Mouse (Mus musculus) Patski (cell line): ENCODE measurements at regions not wholly inside any gene's neighbourhood (a gene's known extent, or its start where the extent isn't known, plus 50 kb on each side); places are given as distances from the start of the nearest gene placed in this dataset.
A peak's percentile ranks its signal among the peaks of the same experiment; 100 is the strongest.

Source experiments
- ATAC-seq: fragments of 100-300 bp; one replicate; pipeline ENCODE4 v1.8.0; 2021
- CTCF ChIA-PET: fragments of 350-600 bp; sonication (Branson Sonifier 250); formaldehyde crosslinking; loops from one replicate; lab custom pipeline; 2022; ENCODE audit warnings: inconsistent platforms; lab: Charles Lee
- POLR2A ChIA-PET: fragments of 350-600 bp; sonication (Branson Sonifier 250); formaldehyde crosslinking; loops from one replicate; lab custom pipeline; 2022; ENCODE audit warnings: antibody characterized with exemption, inconsistent platforms; lab: Charles Lee
- DNase-seq: peaks from one replicate; pipeline ENCODE4 v3.0.0-alpha.2; 2011; ENCODE audit warnings: low read depth, low spot score
- H3K27me3 ChIP-seq: fragments of 371-371 bp; one replicate; pipeline ENCODE4 v1.5.1; 2021
- CTCF ChIP-seq: fragments of 100-300 bp; IDR thresholded peaks from one replicate; pipeline ENCODE4 v1.5.1; 2021
- in situ Hi-C: fragments of 300-500 bp; cut with MboI; formaldehyde crosslinking; loops from 3 replicates; pipeline ENCODE4 v1.11.1; 2018; ENCODE audit warnings: low pct_unique_long_range_greater_than_20kb, mixed read lengths

DNA sequence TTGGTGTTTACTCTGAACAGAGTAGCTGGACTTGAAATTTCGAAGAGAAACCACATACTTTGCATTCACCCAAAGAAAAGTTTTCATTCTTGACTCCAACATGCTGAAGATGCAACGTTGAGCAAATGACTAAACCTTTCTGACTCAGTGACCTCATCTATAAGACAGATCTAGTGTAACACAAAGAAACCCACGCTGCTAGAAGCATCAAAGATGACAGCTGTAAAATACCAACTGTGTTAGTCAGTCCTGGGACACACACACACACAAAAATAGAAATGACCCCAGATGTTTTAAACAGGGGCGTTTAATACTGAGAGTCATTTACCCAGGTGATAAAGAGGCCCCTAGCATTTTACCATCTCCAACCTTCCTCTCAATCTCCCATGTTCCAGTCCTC, 307.7 kb downstream of the Dhx15 start:
- no peak for TF ChIP-seq CTCF
- in situ Hi-C loops = no loop called here
- H3K27me3 ChIP-seq = no peaks in the 10 kb centered on the region
- POLR2A ChIA-PET = no interaction called here
- ATAC-seq = no peak
- DNase-seq = no peak
- CTCF ChIA-PET = no interaction called here

DNA sequence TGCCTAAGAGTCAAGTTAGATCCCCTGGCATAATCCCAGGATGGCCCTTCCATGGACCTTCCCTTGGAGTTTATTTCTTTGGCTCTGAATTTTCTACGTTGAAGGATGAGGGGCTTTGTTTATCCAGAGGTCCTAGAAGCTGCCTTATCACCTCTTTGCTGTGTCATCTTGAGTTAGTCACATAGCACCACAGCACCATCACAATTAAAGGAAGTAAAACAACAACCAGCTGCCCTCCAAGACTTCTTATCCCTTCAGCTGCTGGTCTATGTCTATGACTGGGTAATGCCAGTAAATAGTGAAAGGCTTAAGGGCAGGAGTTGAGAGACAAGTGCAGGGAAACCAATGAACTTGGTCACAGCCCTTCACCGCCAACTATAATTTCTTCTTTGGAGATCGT, 308.1 kb downstream of the Dhx15 start:
- POLR2A ChIA-PET = no interaction called here
- no peak for ATAC-seq
- no peak for DNase-seq
- TF ChIP-seq CTCF = no peak
- H3K27me3 ChIP-seq = no peaks in the 10 kb centered on the region
- CTCF ChIA-PET = interaction anchor here (1.7 kb wide), 1 partner anchor 12 kb away, joined by 4 read pairs; no protein-coding TSS in a partner anchor
- in situ Hi-C loops = no loop called here

DNA sequence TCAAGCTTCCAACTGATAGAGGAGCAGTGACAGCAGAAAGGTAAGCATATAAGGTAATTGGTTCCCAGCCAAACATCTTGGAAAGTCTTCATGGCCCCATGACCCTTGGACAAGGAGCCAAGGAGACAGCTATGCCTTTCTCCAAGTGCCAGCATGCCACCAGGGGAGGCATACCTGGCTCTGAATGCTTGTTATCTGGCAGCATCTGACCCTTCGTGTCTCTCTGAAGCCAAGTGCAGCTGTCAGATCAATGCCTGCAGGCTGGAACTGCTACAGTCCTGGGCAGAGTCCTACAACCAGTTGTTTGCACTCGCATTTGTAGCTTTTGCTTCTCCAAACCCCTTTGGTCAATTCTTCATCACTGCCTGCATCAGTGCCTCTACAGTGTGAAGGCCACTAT, 309.3 kb upstream of the Ppargc1a start:
- ATAC-seq (no peak), DNase-seq (no peak)
- TF ChIP-seq CTCF = no peak
- ChIA-PET POLR2A (no interaction called here), CTCF (no interaction called here)
- H3K27me3 ChIP-seq = no peaks in the 10 kb centered on the region
- in situ Hi-C loops = no loop called here

DNA sequence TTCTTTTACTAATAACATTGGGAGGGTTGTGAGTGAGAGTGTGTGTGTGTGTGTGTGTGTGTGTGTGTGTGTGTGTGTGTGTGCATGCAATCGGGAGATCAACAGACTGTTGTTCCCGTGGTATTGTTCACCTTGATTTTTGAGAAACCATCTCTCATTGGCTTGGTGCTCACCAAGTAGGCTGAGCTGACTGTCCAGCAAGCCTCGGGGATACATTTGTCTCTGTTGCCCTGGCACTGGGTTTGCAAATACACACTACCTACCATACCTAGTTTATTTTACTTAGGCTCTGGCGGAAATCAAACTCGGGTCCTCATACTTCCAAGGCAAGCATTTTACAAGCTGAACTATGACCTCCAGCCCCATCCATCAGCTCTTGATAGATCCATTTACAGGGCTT, 306.0 kb upstream of the Ppargc1a start:
- H3K27me3 ChIP-seq = no peaks in the 10 kb centered on the region
- no peak for ATAC-seq
- DNase-seq = no peak
- no peak for TF ChIP-seq CTCF
- ChIA-PET CTCF (no interaction called here), POLR2A (interaction anchor here (0.7 kb wide), 1 partner anchor 1357 kb away, joined by 3 read pairs; no protein-coding TSS in a partner anchor)
- in situ Hi-C loops = no loop called here

DNA sequence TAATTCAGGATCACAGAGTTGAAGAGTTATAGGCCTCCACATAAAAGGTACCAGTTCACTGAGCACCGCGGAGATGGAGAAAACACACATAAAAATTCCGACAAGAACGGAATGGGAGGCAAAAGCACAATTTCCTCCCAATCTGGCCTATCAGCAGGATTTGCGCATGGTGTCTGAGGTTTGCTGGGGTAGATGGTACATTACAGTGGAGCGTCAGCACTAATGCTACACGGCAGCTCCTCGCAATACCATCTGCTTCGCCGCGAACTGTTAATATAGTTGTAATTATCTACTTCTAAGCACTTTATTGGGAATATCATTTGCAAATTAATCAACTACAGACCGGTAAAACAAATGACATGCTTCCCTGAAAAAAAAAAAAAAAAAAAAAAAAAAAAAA, 304.2 kb upstream of the Ppargc1a start:
- ChIA-PET CTCF (interaction anchor here (1.3 to 1.4 kb wide), 2 partner anchors 18 to 35 kb away, joined by 3 to 4 read pairs; no protein-coding TSS in a partner anchor), POLR2A (no interaction called here)
- ATAC-seq = no peak
- no peak for TF ChIP-seq CTCF
- DNase-seq = no peak
- in situ Hi-C loops = no loop called here
- no peaks in the 10 kb centered on the region for H3K27me3 ChIP-seq

DNA sequence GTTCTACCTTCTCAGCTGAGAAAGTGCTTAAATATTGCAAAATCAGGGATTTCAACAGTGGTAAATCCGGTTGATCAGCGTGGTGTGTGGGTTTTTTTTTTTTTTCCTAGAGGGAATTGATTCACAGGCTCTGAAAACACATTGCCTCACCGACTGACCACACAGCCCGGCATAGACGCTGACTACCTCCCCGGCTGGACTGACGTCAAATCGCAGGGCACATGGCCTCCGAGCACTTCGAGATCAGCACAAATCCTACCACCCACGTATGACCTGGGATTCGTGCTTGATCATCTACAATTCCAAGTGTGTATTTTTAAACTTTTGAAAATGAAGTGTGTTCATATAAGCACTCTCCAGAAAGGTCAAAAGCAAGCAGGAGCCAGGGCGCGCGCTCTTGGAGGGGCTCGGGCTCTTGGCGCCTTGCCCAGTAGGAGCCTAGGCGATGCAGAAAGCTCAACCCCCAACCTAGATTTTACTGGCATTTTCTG, 300.7 kb upstream of the Ppargc1a start:
- no peak for TF ChIP-seq CTCF
- peaks cover 3% of the 10 kb centered on the region for H3K27me3 ChIP-seq
- in situ Hi-C loops = no loop called here
- ChIA-PET CTCF (interaction anchor here (1.2 kb wide), 1 partner anchor 13 kb away, joined by 3 read pairs; no protein-coding TSS in a partner anchor), POLR2A (no interaction called here)
- ATAC-seq = no peak
- no peak for DNase-seq

DNA sequence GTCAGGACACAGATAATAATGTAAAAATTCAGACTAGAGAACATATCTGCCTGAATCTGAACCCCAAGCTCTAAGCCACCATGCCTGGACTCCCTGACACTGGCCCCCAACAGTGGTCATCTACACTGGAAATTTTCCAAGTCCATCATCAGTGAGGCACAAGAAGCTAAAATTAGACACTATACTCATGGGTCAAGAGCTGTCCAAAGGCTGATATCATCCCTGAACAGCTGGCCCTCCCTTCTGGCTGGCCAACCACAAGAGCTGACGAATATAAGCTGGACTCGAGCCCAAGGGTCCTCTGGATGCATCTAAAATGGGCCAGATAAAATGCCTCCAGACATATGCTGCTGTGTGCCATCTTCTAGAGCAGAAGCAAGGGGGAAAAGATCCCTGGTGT, 298.5 kb upstream of the Ppargc1a start:
- ATAC-seq (no peak), DNase-seq (peak; percentile 4)
- peaks cover 3% of the 10 kb centered on the region for H3K27me3 ChIP-seq
- in situ Hi-C loops = no loop called here
- ChIA-PET POLR2A (interaction anchor here (0.8 kb wide), 1 partner anchor 84 kb away, joined by 3 read pairs; no protein-coding TSS in a partner anchor), CTCF (interaction anchor here (0.9 to 1.1 kb wide), 2 partner anchors 13 to 250 kb away, joined by 3 read pairs; no protein-coding TSS in a partner anchor)
- TF ChIP-seq CTCF = no peak

DNA sequence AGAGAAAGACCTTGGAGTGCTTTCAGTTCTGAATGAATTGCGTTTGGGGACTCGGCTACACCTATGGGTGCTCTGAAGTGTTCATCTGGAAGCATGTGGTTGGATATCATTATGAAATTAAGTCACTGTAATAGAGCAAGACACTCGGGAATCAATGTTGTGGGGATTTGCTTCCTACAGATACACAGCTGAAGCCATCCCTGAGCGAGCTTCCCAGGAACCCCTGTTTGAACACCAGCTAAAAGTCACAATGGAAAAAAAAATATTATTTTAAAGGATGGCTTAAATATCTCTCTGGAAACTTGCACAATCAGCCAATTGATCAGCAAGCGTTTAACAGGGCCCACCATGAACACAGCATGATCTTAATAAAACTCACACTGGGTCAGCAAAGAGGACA, 293.0 kb upstream of the Ppargc1a start:
- in situ Hi-C loops = no loop called here
- TF ChIP-seq CTCF = no peak
- CTCF ChIA-PET = no interaction called here
- POLR2A ChIA-PET = interaction anchor here (1.1 kb wide), 1 partner anchor 146 kb away, joined by 5 read pairs; no protein-coding TSS in a partner anchor
- H3K27me3 ChIP-seq = peaks cover 3% of the 10 kb centered on the region
- ATAC-seq (no peak), DNase-seq (no peak)

DNA sequence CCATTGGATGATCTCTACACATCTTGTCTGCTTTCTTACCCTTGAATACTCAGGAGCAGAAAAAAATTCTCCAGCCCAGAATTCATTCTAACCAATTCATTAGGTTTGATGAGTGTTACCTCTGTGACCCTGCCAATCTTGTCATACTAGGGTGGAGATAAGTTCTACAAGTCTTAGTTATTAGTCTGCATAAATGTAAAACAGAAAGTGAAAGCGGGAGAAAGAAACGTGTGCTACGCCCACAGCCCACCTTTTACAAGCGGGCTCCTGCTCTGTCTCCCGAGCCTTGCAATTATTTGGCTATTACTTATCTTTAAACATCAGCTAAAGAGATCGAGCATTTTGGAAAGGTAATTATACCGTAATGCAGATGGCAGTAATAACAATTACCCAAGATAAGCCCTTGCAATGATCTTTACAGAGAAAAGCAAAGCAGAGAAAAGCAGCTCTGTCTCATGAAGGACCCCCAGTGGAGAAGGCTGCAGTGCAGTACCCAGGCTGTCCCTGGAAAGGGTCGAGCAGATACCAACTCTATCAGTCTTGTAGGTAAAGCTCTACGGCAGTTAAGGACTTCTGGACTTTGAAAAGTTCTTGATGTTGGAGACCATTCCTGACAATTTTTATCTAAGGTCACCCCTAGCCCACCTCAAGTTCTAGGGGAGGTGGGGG, 286.1 kb upstream of the Ppargc1a start:
- ATAC-seq (no peak), DNase-seq (no peak)
- no peaks in the 10 kb centered on the region for H3K27me3 ChIP-seq
- TF ChIP-seq CTCF = no peak
- CTCF ChIA-PET = no interaction called here
- in situ Hi-C loops = no loop called here
- POLR2A ChIA-PET = no interaction called here

DNA sequence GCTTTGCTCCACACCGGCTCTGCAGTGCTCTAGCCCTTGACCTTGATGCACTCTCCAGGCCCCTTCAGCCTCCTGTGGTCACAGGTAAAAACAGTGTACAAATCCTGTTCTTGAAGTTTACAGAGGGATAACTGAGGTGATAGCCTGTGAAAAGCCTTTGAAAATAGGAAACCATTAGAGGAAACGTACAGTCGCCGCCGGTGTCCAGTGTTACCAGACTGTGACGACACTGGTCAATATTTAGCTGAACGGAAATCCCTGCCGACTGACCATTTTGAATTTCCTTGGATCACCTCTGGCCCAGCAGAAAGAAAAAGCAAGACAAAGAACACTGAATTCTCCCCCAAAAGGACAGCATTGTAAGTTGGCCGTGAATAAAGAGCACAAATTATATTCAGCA, 282.6 kb upstream of the Ppargc1a start:
- no peak for ATAC-seq
- no peak for DNase-seq
- POLR2A ChIA-PET = interaction anchor here (0.6 kb wide), 1 partner anchor 12 kb away, joined by 5 read pairs; no protein-coding TSS in a partner anchor
- no peak for TF ChIP-seq CTCF
- in situ Hi-C loops = no loop called here
- no peaks in the 10 kb centered on the region for H3K27me3 ChIP-seq
- CTCF ChIA-PET = interaction anchor here (1.6 kb wide), 1 partner anchor 13 kb away, joined by 3 read pairs; no protein-coding TSS in a partner anchor

DNA sequence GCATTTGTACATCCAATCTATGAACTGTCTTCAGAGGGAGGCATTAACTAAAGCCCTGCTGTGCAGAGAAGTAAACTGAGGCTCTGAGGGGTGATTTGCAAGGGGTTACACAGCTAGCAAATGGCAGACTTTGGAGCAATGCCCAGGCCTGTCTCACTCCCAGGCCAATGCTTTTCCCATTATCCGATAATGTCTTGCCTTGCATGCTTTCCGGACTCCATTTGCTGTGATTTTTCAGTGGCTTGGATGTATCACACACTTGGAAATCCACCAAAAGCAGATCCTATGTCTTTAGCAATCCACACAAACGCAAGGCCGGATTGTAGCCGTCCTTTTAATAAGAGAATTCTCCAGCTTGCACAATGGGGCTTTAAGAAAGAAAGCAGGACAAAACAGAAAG, 281.7 kb upstream of the Ppargc1a start:
- in situ Hi-C loops = no loop called here
- ChIA-PET CTCF (interaction anchor here (0.9 to 1.6 kb wide), 2 partner anchors 9 to 14 kb away, joined by 3 read pairs; no protein-coding TSS in a partner anchor), POLR2A (interaction anchor here (0.6 kb wide), 1 partner anchor 13 kb away, joined by 5 read pairs; no protein-coding TSS in a partner anchor)
- no peak for DNase-seq
- TF ChIP-seq CTCF = no peak
- ATAC-seq = no peak
- H3K27me3 ChIP-seq = no peaks in the 10 kb centered on the region
